In the genomic region with DNA sequence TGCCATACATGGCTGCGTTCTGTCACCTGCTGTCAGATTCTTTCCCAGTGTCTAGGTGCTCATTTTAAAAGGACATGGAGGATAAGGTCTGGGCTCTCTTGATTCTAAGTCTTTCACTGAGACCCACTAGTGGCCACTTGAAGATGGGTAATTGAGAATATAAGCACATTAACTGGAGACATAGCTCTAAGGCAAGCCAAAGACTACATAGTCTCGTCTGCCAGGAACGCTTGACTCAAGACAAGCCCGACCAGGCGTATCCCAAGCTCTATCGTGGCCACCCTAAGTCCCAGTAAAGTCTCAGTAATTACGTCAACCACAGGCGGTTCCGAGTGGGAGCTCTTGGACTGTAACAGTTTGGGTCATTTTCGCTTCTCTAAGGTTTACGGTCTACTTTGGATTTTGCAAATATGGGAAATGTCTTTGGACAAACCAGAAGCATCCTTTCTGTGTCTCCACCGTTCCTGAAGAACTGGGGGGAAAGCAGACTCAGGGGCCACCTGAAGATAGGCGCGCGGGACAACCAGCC, we compare ENCODE assay signal across 7 mouse cellular contexts. TPM values are rescaled to one million over a fixed set of nuclear protein-coding genes. Genes with fewer than 3 reads are reported as not detected.
DNase-seq lines count a peak whose midpoint lies in the region; ATAC-seq and TF ChIP-seq lines count a peak whose summit lies in the region.

No protein-coding gene starts in this region.

- no peaks in the 10 kb centered on the region for H3K9me3 ChIP-seq in embryonic facial prominence, embryonic 10.5 days
- H3K9me3 ChIP-seq in liver, embryonic 12.5 days (replicated peaks): no peaks in the 10 kb centered on the region

- intact Hi-C loops in heart, postnatal 36 days (cut with DNase I): loop anchor here (5.0 to 10.0 kb wide), 2 partner anchors 114 to 468 kb away; partner anchors contain the start of gene Prpf38b

- 11% methylated on average over 15 of the region's 15 CpGs for WGBS in embryonic facial prominence, embryonic 10.5 days
- 8% methylated on average over 15 of the region's 15 CpGs for WGBS in liver, embryonic 12.5 days (ENCODE audit: insufficient replicate concordance)
- WGBS in olfactory bulb, adult 2 months: 3% methylated on average over 15 of the region's 15 CpGs

- peak; percentile 29 for ATAC-seq in liver, embryonic 12.5 days

- no peak for TF ChIP-seq POLR2A in olfactory bulb, adult 2 months (IDR thresholded peaks at IDR 0.05; ENCODE audit: insufficient read depth, low read depth, low read length)

- peak; percentile 22 to 26 for DNase-seq in B cell, adult 2 months
- peak; percentile 7 for DNase-seq in ES-CJ7 (ENCODE audit: low read depth, low spot score)
- DNase-seq in embryonic facial prominence, embryonic 10.5 days (ENCODE audit: low spot score): no peak
- DNase-seq in heart, postnatal 36 days: peak; percentile 35 to 41
- no peak for DNase-seq in adrenal gland, postnatal 4 days (ENCODE audit: low spot score in 2 of 2)

- H3K4me3 ChIP-seq in embryonic facial prominence, embryonic 10.5 days: peak overlapping the region; percentile 71
- H3K4me3 ChIP-seq in liver, embryonic 12.5 days: peak overlapping the region; percentile 68
- peak overlapping the region; percentile 68 for H3K4me3 ChIP-seq in olfactory bulb, adult 2 months (ENCODE audit: insufficient read depth, low read depth, low read length)

- peak overlapping the region; percentile 86 for H3K27ac ChIP-seq in embryonic facial prominence, embryonic 10.5 days (replicated peaks)
- H3K27ac ChIP-seq in liver, embryonic 12.5 days: no peak overlapping the region
- H3K27ac ChIP-seq in olfactory bulb, adult 2 months (ENCODE audit: insufficient read depth, low read depth, low read length): peak overlapping the region; percentile 57

- no peak for TF ChIP-seq CTCF in olfactory bulb, adult 2 months (IDR thresholded peaks at IDR 0.05; ENCODE audit: insufficient read depth, low read depth, low read length)

- H3K4me2 ChIP-seq in liver, embryonic 12.5 days: peak overlapping the region; percentile 98

- no peaks in the 10 kb centered on the region for H3K36me3 ChIP-seq in embryonic facial prominence, embryonic 10.5 days (replicated peaks)
- no peaks in the 10 kb centered on the region for H3K36me3 ChIP-seq in liver, embryonic 12.5 days

- H3K9ac ChIP-seq in liver, embryonic 12.5 days: peak overlapping the region; percentile 74

- 0 out of 2 replicates have a peak, but pooled peaks cover 7% of the 10 kb centered on the region for H3K27me3 ChIP-seq in embryonic facial prominence, embryonic 10.5 days (replicated peaks; ENCODE audit: low read depth, poor library complexity, severe bottlenecking)
- H3K27me3 ChIP-seq in liver, embryonic 12.5 days (replicated peaks): no peaks in the 10 kb centered on the region

- peaks cover 56% of the 10 kb centered on the region for H3K4me1 ChIP-seq in embryonic facial prominence, embryonic 10.5 days
- H3K4me1 ChIP-seq in liver, embryonic 12.5 days: peaks cover 23% of the 10 kb centered on the region; the same call in 1 of the 2 replicates
- peaks cover 11% of the 10 kb centered on the region for H3K4me1 ChIP-seq in olfactory bulb, adult 2 months (ENCODE audit: control insufficient read depth, insufficient read depth, low read length)

RNA-seq across cellular contexts. Expression of gene Fam102b, which starts 0.9 kb away (rescaled TPM):
- 4.6 and 5.7 TPM in 2 replicates for polyA plus RNA-seq in embryonic facial prominence, embryonic 10.5 days (2016; fragmentation: Nextera tagmentation; extraction: Ambion mirVana)
- 10 to 100 TPM; 11.2 to 15.7 TPM for total RNA-seq in heart, postnatal 36 days (2021)
- polyA plus RNA-seq in liver, embryonic 12.5 days (2016; fragmentation: Nextera tagmentation; extraction: Ambion mirVana): 4.5 TPM in 2 replicates
- not detected in 2 replicates for polyA plus RNA-seq in olfactory bulb, adult 2 months (2012; ENCODE audit: insufficient read depth, insufficient read length, low replicate concordance, missing spikeins)
- 10 to 100 TPM; 20.7 to 22.7 TPM for total RNA-seq in adrenal gland, postnatal 4 days (2021)

RNA-seq across cellular contexts. Expression of gene Slc25a54, which starts 53.7 kb away (rescaled TPM):
- polyA plus RNA-seq in embryonic facial prominence, embryonic 10.5 days (2016; fragmentation: Nextera tagmentation; extraction: Ambion mirVana): not detected in 2 replicates
- not detected for total RNA-seq in heart, postnatal 36 days (2021)
- polyA plus RNA-seq in liver, embryonic 12.5 days (2016; fragmentation: Nextera tagmentation; extraction: Ambion mirVana): not detected in 2 replicates
- polyA plus RNA-seq in olfactory bulb, adult 2 months (2012; ENCODE audit: insufficient read depth, insufficient read length, low replicate concordance, missing spikeins): not detected in 2 replicates
- total RNA-seq in adrenal gland, postnatal 4 days (2021): not detected

Comparison
In these comparisons a context has a peak if more than half of its experiments do, and no peak if none do; other contexts are left out.
1. DNase-seq: peak in B cell, adult 2 months (2 of 2), ES-CJ7 (single experiment) and heart, postnatal 36 days (2 of 2); none in embryonic facial prominence, embryonic 10.5 days (single experiment) and adrenal gland, postnatal 4 days (0 of 2).
2. Peak in every context shown above with its lines, with median percentiles within 50 percentile points of each other: H3K4me3 ChIP-seq.